Mouse (Mus musculus) cerebellum, postnatal 4 days (tissue): ENCODE measurements at regions not wholly inside any gene's neighbourhood (a gene's known extent, or its start where the extent isn't known, plus 50 kb on each side); places are given as distances from the start of the nearest gene placed in this dataset.
"Not testable (repeated sequence)": the region's sequence is repeated elsewhere in the genome, so short reads cannot be mapped to it uniquely, and the experiment has no call there.

Experiments used
- DNase-seq, 2 experiments: peaks; one replicate each; pipeline ENCODE4 v3.0.0; 2022; ENCODE audit warnings: low spot score in 2 of 2, mixed read lengths in 1 of 2

DNA sequence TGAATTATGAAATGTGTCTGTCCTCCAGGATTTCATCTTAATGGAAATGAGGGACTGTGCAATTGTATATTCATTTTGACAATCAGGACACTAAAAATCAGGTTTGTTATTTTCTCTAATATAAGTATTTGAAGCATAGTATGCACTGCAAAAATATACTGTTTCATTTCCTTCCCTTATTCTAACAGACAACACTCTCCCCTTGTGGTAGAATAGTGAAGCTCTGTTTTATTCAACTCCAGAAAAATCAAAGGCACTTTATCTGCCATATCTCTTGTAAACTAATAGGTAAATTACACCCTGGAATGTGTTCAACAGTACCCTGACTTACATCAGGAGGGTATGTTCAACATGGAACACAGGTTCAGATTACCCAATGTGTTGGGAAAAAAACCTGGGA, 137.7 kb upstream of the Zfp960 start:
- no peak for DNase-seq

DNA sequence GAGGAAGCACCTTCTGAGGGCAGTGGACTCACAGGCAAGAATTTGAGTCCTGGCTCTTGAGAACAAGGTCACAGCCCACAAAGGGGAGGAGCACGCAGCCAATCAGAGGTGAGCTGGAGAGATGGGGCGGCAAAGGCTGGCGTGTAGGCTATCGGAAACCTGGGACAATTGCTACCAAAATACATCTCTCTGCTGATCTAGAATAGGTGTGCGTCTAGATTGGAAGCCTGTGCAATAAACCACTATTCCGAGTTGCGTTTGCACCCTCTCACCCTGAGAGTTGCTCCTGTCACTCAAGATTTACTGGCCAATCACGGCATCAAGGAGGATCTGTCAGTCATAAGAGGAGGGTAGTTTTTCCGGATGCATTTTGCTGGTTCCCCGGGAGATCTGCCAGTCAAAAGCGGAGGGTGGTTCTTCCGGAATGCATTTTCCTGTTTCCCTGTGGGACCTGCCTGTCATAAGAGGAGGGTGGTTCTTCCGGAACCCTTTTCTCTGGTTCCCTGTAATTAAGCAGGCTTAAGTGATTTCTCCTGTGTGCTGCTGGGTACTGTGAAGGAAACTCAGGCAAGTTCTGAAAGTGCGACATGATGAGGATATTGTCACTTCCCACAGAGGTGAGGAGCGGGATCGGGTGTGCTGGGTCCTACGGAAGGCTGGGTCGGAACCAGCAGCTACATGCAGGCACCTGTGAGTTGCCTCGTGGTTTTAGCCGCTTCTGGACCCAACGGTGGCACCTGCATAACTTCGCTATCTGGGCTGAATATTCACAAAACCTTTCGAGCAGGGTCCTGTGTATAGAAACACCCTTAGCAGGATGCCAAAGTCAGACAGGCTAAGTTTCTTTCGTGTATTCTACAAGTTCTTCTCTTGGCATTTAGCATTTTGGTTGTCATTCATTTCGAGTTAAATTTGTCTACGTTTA, 112.6 kb upstream of the Zfp960 start:
- DNase-seq: peak; percentile 47 to 79

DNA sequence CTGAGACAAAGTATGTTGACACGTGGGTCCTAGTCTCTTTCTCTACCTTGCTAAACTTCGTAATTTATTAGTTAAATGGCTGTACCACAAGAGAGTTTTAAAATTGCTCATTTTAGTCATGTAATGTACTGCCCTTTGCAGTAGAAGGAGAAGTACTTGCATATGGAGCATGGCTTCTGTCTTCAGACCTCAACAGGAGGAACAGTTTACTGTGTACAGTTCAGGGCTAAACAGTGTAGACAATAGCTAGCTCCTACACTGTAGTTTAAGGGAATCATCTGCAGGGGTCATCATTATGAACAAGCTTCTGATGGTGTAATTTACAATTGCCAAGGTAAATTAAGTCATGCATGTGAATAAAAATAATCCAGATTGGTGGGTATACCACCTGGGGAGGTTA, 111.8 kb upstream of the Zfp960 start:
- DNase-seq: not testable (repeated sequence)

DNA sequence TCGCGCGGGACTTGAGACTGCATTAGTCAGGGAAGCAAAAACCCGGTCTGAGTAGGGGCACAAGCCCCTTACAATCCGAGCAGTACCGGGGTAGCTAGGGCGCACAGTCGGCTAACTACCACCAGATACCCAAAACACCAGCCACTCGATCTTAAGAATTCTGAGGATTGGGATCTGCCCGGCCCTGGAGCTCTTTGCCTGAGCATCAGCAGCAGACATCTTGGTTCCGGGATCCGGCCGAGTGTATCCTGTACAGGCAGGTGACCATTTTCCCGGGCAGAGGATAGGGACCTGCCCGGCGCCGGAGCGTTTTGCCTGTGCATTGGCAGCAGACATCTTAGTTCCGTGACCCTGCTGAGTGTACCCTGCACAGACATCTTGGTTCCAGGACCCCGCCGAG, 66.7 kb upstream of the Zfp960 start:
- DNase-seq: not testable (repeated sequence)

DNA sequence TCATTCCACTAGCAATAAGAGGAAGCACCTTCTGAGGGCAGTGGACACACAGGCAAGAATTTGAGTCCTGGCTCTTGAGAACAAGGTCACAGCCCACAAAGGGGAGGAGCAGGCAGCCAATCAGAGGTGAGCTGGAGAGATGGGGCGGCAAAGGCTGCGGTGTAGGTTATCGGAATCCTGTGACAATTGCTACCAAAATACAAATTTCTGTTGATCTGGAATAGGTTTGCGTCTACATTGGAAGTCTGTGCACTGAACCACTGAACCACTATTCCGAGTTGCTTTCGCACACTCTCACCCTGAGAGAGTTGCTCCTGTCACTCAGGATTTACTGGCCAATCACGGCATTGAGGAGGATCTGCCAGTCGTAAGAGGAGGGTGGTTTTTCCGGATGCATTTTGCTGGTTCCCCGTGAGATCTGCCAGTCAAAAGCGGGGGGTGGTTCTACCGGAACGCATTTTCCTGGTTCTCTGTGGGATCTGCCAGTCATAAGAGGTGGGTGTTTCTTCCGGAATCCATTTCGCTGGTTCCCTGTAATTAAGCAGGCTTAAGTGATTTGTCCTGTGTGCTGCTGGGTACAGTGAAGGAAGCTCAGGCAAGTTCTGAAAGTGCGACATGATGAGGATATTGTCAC, 59.2 kb upstream of the Zfp960 start:
- DNase-seq: peak; percentile 50 to 75

DNA sequence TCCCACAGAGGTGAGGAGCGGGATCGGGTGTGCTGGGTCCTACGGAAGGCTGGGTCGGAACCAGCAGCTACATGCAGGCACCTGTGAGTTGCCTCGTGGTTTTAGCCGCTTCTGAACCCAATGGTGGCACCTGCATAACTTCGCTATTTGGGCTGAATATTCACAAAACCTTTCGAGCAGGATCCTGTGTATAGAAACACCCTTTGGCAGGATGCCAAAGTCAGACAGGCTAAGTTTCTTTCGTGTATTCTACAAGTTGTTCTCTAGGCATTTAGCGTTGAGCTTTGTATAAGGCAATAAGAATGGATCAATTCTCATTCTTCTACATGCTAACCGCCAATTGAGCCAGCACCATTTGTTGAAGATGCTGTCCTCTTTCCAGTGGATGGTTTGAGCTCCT, 58.6 kb upstream of the Zfp960 start:
- peak in 1 of 2 experiments; percentile 1 for DNase-seq
